Comparison of ENCODE assay signal across 24 mouse cellular contexts in the genomic region with DNA sequence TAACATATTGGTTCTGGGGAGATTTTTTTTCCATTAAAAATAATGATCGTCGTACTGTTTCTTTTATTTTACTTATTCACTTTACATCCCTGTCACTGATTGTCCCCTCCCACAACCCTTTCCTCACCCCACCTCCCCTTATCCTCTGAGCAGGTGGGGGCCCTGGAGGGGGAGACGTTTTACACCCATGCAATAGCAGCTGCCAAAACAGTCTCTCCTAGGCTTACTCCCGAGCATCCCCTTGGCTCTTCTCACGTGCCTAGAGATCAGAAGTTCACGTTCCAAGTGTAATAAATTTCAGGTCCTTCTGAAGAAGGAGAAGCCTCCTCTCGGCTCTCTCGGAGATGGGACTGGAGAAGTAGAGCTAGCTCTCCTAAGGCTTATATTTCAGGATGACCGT. TPM values are rescaled to one million over a fixed set of nuclear protein-coding genes. Genes with fewer than 3 reads are reported as not detected.
"Had no signal": no experiment of that assay in that cellular context is flagged by ENCODE, and none has a peak within 500 bp of the region (broad histone marks: within the 10 kb centered on the region; RNA-seq: fewer than 3 reads in every experiment).

No protein-coding gene starts in this region.

- H3K9me3 ChIP-seq: heart, embryonic 13.5 days; heart, embryonic 15.5 days; hindbrain, embryonic 13.5 days; hindbrain, embryonic 15.5 days; limb, embryonic 13.5 days; limb, embryonic 15.5 days; liver, embryonic 12.5 days had no signal

- H3K4me3 ChIP-seq: heart, adult 2 months; heart, embryonic 13.5 days; heart, embryonic 15.5 days; hindbrain, embryonic 13.5 days; hindbrain, embryonic 15.5 days; limb, embryonic 13.5 days; limb, embryonic 15.5 days; liver, embryonic 12.5 days had no signal

- H3K27me3 ChIP-seq: hindbrain, embryonic 13.5 days; hindbrain, embryonic 15.5 days; limb, embryonic 13.5 days; limb, embryonic 15.5 days; liver, embryonic 12.5 days had no signal

- DNase-seq: forebrain, postnatal 0 days; gastrocnemius, postnatal 10 days; gastrocnemius, postnatal 25 days; heart, adult 11 months; heart, adult 2 months; heart, postnatal 14 days; heart, postnatal 36 days; kidney, adult 2 months; kidney, postnatal 10 days; kidney, postnatal 25 days; layer of hippocampus, adult 9-11 months; layer of hippocampus, postnatal 36 days; left cerebral cortex, postnatal 4 days had no signal

- H3K27ac ChIP-seq: heart, adult 2 months; heart, embryonic 13.5 days; heart, embryonic 15.5 days; hindbrain, embryonic 13.5 days; hindbrain, embryonic 15.5 days; hindbrain, postnatal 0 days; limb, embryonic 13.5 days; limb, embryonic 15.5 days; liver, embryonic 12.5 days; liver, embryonic 14.5 days had no signal

- H3K4me1 ChIP-seq: heart, embryonic 13.5 days; heart, embryonic 15.5 days; hindbrain, embryonic 13.5 days; hindbrain, embryonic 15.5 days; limb, embryonic 13.5 days; limb, embryonic 15.5 days; liver, embryonic 12.5 days had no signal

- H3K9ac ChIP-seq: forebrain, postnatal 0 days; heart, embryonic 13.5 days; heart, embryonic 15.5 days; hindbrain, embryonic 13.5 days; hindbrain, embryonic 15.5 days; limb, embryonic 13.5 days; limb, embryonic 15.5 days; liver, embryonic 12.5 days; liver, embryonic 14.5 days had no signal

- ATAC-seq: forebrain, postnatal 0 days; hindbrain, postnatal 0 days; intestine, embryonic 16.5 days; liver, embryonic 12.5 days had no signal

- H3K4me2 ChIP-seq: heart, embryonic 11.5 days; heart, embryonic 13.5 days; heart, embryonic 15.5 days; hindbrain, embryonic 13.5 days; hindbrain, embryonic 15.5 days; limb, embryonic 13.5 days; limb, embryonic 15.5 days; liver, embryonic 12.5 days had no signal

- H3K36me3 ChIP-seq: heart, embryonic 13.5 days; heart, embryonic 15.5 days; hindbrain, embryonic 13.5 days; hindbrain, embryonic 15.5 days; limb, embryonic 13.5 days; limb, embryonic 15.5 days; liver, embryonic 12.5 days had no signal

RNA-seq across cellular contexts. Expression of a gene that starts 20.0 kb away (rescaled TPM):
- polyA plus RNA-seq: heart, embryonic 11.5 days had no signal
